Mouse (Mus musculus): Measurements from ENCODE around the gene Fam83d.
"Not testable (repeated sequence)": the region's sequence is repeated elsewhere in the genome, so short reads cannot be mapped to it uniquely, and the experiment has no call there.

Gene Fam83d

GRCm38 (mm10) chr2:158767742-158768339 is at the start of gene Fam83d:
Fam83d (plus strand) TSS chr2:158768093.
- peak; percentile 94 to 95 for DNase-seq (ENCODE audit: low spot score in 2 of 2)

- no peak for DNase-seq (ENCODE audit: low spot score in 2 of 2)
These were observed 48.9 kb upstream of the Fam83d start for GRCm38 (mm10) chr2:158718816-158719549.

GRCm38 (mm10) chr2:158720715-158721370 is 47.0 kb upstream of the Fam83d start:
- DNase-seq (ENCODE audit: low spot score in 2 of 2): no peak

- DNase-seq (ENCODE audit: low spot score in 2 of 2): no peak
These were observed 46.4 kb upstream of the Fam83d start for GRCm38 (mm10) chr2:158721481-158721880.

- no peak for DNase-seq (ENCODE audit: low spot score in 2 of 2)
These were observed 45.8 kb upstream of the Fam83d start for GRCm38 (mm10) chr2:158722135-158722534.

- no peak for DNase-seq (ENCODE audit: low spot score in 2 of 2)
These were observed 44.8 kb upstream of the Fam83d start for GRCm38 (mm10) chr2:158722991-158723551.

- DNase-seq (ENCODE audit: low spot score in 2 of 2): no peak
These were observed 44.1 kb upstream of the Fam83d start for GRCm38 (mm10) chr2:158723806-158724205.

GRCm38 (mm10) chr2:158726252-158726651 is 41.6 kb upstream of the Fam83d start:
- no peak for DNase-seq (ENCODE audit: low spot score in 2 of 2)

- DNase-seq (ENCODE audit: low spot score in 2 of 2): no peak
These were observed 39.7 kb upstream of the Fam83d start for GRCm38 (mm10) chr2:158728061-158728815.

- no peak for DNase-seq (ENCODE audit: low spot score in 2 of 2)
These were observed 37.0 kb upstream of the Fam83d start for GRCm38 (mm10) chr2:158730896-158731295.

- DNase-seq (ENCODE audit: low spot score in 2 of 2): no peak
These were observed 35.4 kb upstream of the Fam83d start for GRCm38 (mm10) chr2:158732521-158732920.

GRCm38 (mm10) chr2:158733136-158733535 is 34.8 kb upstream of the Fam83d start:
- DNase-seq (ENCODE audit: low spot score in 2 of 2): no peak

GRCm38 (mm10) chr2:158733914-158734313 is 34.0 kb upstream of the Fam83d start:
- DNase-seq (ENCODE audit: low spot score in 2 of 2): no peak

- peak; percentile 52 to 53 for DNase-seq (ENCODE audit: low spot score in 2 of 2)
These were observed 33.3 kb upstream of the Fam83d start for GRCm38 (mm10) chr2:158734500-158735152.

- DNase-seq (ENCODE audit: low spot score in 2 of 2): no peak
These were observed 32.6 kb upstream of the Fam83d start for GRCm38 (mm10) chr2:158735340-158735739.

- not testable (repeated sequence) for DNase-seq (ENCODE audit: low spot score in 2 of 2)
These were observed 31.6 kb upstream of the Fam83d start for GRCm38 (mm10) chr2:158736247-158736646.

GRCm38 (mm10) chr2:158738591-158738990 is 29.3 kb upstream of the Fam83d start:
- no peak for DNase-seq (ENCODE audit: low spot score in 2 of 2)

- DNase-seq (ENCODE audit: low spot score in 2 of 2): no peak
These were observed 28.8 kb upstream of the Fam83d start for GRCm38 (mm10) chr2:158739113-158739512.

GRCm38 (mm10) chr2:158741011-158741501 is 26.8 kb upstream of the Fam83d start:
- DNase-seq (ENCODE audit: low spot score in 2 of 2): no peak

- DNase-seq (ENCODE audit: low spot score in 2 of 2): no peak
These were observed 25.5 kb upstream of the Fam83d start for GRCm38 (mm10) chr2:158742431-158742830.

- no peak for DNase-seq (ENCODE audit: low spot score in 2 of 2)
These were observed 24.3 kb upstream of the Fam83d start for GRCm38 (mm10) chr2:158743518-158744141.
